In genomic region chr5:21139505-21139904, GRCm38 (mm10) we compare ENCODE assay signal across 9 mouse cellular contexts. TPM values are rescaled to one million over a fixed set of nuclear protein-coding genes. Genes with fewer than 3 reads are reported as not detected.
DNase-seq lines count a peak whose midpoint lies in the region; ATAC-seq lines count a peak whose summit lies in the region.
"Had no signal": no experiment of that assay in that cellular context is flagged by ENCODE, and none has a peak within 500 bp of the region (broad histone marks: within the 10 kb centered on the region; RNA-seq: fewer than 3 reads in every experiment).

No protein-coding gene starts in this region.

- intact Hi-C loops in left cerebral cortex, postnatal 25 days (cut with DNase I), result loop anchor here (2.0 kb wide), 1 partner anchor 83 kb away; no protein-coding TSS in a partner anchor

- H3K36me3 ChIP-seq in embryonic facial prominence, embryonic 13.5 days, result no peaks in the 10 kb centered on the region
- no peaks in the 10 kb centered on the region for H3K36me3 ChIP-seq in embryonic facial prominence, embryonic 10.5 days (replicated peaks)
- H3K36me3 ChIP-seq in hindbrain, embryonic 16.5 days (ENCODE audit: control insufficient read depth, insufficient read depth, low read length), result no peaks in the 10 kb centered on the region
- H3K36me3 ChIP-seq: embryonic facial prominence, embryonic 12.5 days had no signal

- H3K9ac ChIP-seq in embryonic facial prominence, embryonic 13.5 days, result no peak overlapping the region
- peak overlapping the region; percentile 10; the same call in 1 of the 2 replicates for H3K9ac ChIP-seq in hindbrain, embryonic 16.5 days (ENCODE audit: low read depth, low read length)
- H3K9ac ChIP-seq: embryonic facial prominence, embryonic 12.5 days had no signal

- peaks cover 21% of the 10 kb centered on the region for H3K4me1 ChIP-seq in embryonic facial prominence, embryonic 13.5 days
- peaks cover 17% of the 10 kb centered on the region for H3K4me1 ChIP-seq in embryonic facial prominence, embryonic 10.5 days
- no peaks in the 10 kb centered on the region for H3K4me1 ChIP-seq in hindbrain, embryonic 16.5 days (ENCODE audit: control insufficient read depth, insufficient read depth, low read depth, low read length)

- no peak overlapping the region for H3K4me3 ChIP-seq in embryonic facial prominence, embryonic 13.5 days
- no peak overlapping the region for H3K4me3 ChIP-seq in embryonic facial prominence, embryonic 10.5 days
- no peak overlapping the region for H3K4me3 ChIP-seq in hindbrain, embryonic 16.5 days (ENCODE audit: low read length)
- H3K4me3 ChIP-seq: embryonic facial prominence, embryonic 12.5 days had no signal

- 0 out of 2 replicates have a peak overlapping the region, but pooled peaks have one; percentile 20 for H3K4me2 ChIP-seq in embryonic facial prominence, embryonic 13.5 days
- peak overlapping the region; percentile 31; the same call in 1 of the 2 replicates for H3K4me2 ChIP-seq in hindbrain, embryonic 16.5 days (ENCODE audit: low read length)
- H3K4me2 ChIP-seq: embryonic facial prominence, embryonic 12.5 days had no signal

- WGBS in embryonic facial prominence, embryonic 13.5 days, result 48% methylated on average over 9 of the region's 9 CpGs
- WGBS in embryonic facial prominence, embryonic 10.5 days, result 77% methylated on average over 9 of the region's 9 CpGs
- 39% methylated on average over 9 of the region's 9 CpGs for WGBS in hindbrain, embryonic 16.5 days

- no peaks in the 10 kb centered on the region for H3K27me3 ChIP-seq in embryonic facial prominence, embryonic 13.5 days
- H3K27me3 ChIP-seq in embryonic facial prominence, embryonic 10.5 days (replicated peaks; ENCODE audit: low read depth, poor library complexity, severe bottlenecking), result no peaks in the 10 kb centered on the region
- H3K27me3 ChIP-seq in hindbrain, embryonic 16.5 days (replicated peaks; ENCODE audit: control insufficient read depth, insufficient read depth, low read length), result no peaks in the 10 kb centered on the region
- H3K27me3 ChIP-seq: embryonic facial prominence, embryonic 12.5 days had no signal

- DNase-seq in embryonic facial prominence, embryonic 10.5 days (ENCODE audit: low spot score), result no peak
- DNase-seq in brain, adult 2 months (ENCODE audit: low read depth, low spot score), result peak; percentile 95
- DNase-seq in frontal cortex, postnatal 25 days (ENCODE audit: low spot score in 2 of 2), result peak; percentile 49 to 65
- peak; percentile 69 to 91 for DNase-seq in left cerebral cortex, postnatal 25 days (ENCODE audit: low spot score in 2 of 2)
- peak; percentile 76 for DNase-seq in right cerebral cortex, adult 18-20 months
- DNase-seq in spleen, postnatal 10 days (ENCODE audit: low spot score in 2 of 2), result no peak

- no peak overlapping the region for H3K27ac ChIP-seq in embryonic facial prominence, embryonic 13.5 days
- H3K27ac ChIP-seq in embryonic facial prominence, embryonic 10.5 days (replicated peaks), result no peak overlapping the region
- H3K27ac ChIP-seq in hindbrain, embryonic 16.5 days (ENCODE audit: low read depth, low read length), result no peak overlapping the region
- H3K27ac ChIP-seq: embryonic facial prominence, embryonic 12.5 days had no signal

- no peak for ATAC-seq in embryonic facial prominence, embryonic 13.5 days (ENCODE audit: insufficient number of reproducible peaks, insufficient read depth, low FRiP score, low TSS enrichment, low read depth)
- ATAC-seq in hindbrain, embryonic 16.5 days, result peak; percentile 88

- no peaks in the 10 kb centered on the region for H3K9me3 ChIP-seq in embryonic facial prominence, embryonic 13.5 days
- no peaks in the 10 kb centered on the region for H3K9me3 ChIP-seq in embryonic facial prominence, embryonic 10.5 days
- no peaks in the 10 kb centered on the region for H3K9me3 ChIP-seq in hindbrain, embryonic 16.5 days (ENCODE audit: control insufficient read depth, low read length)
- H3K9me3 ChIP-seq: embryonic facial prominence, embryonic 12.5 days had no signal

RNA-seq across cellular contexts. Expression of gene Gsap, which starts 46.5 kb away (rescaled TPM):
- polyA plus RNA-seq in embryonic facial prominence, embryonic 13.5 days (2015; fragmentation: Nextera tagmentation; extraction: Ambion mirVana), result 2.9 and 3.8 TPM in 2 replicates
- polyA plus RNA-seq in embryonic facial prominence, embryonic 10.5 days (2016; fragmentation: Nextera tagmentation; extraction: Ambion mirVana), result 0.85 and 1.5 TPM in 2 replicates
- 14.6 TPM in 2 replicates for polyA plus RNA-seq in hindbrain, embryonic 16.5 days (2015; fragmentation: Nextera tagmentation; extraction: Ambion mirVana)
- 1 to 10 TPM; 3.6 to 4.4 TPM for total RNA-seq in left cerebral cortex, postnatal 25 days (2021)

Comparison
In these comparisons a context has a peak if more than half of its experiments do, and no peak if none do; other contexts are left out.
1. DNase-seq: peak in brain, adult 2 months (single experiment), frontal cortex, postnatal 25 days (2 of 2), left cerebral cortex, postnatal 25 days (2 of 2) and right cerebral cortex, adult 18-20 months (single experiment); none in embryonic facial prominence, embryonic 10.5 days (single experiment) and spleen, postnatal 10 days (0 of 2).